Mouse (Mus musculus) heart, embryonic 14.5 days (tissue): ENCODE data around the gene Blm. TPM values are rescaled to one million over a fixed set of nuclear protein-coding genes. Genes with fewer than 3 reads are reported as not detected.
A peak's percentile ranks its signal among the peaks of the same experiment; 100 is the strongest.

Source experiments
- ATAC-seq: fragments of 200-750 bp; cut with Nextera tagmentation; 2 replicates; pipeline ENCODE4 v1.8.0; 2017; ENCODE audit warnings: low read depth, moderate TSS enrichment; ENCODE audit not compliant: insufficient number of reproducible peaks, insufficient read depth, low FRiP score
- H3K27ac ChIP-seq, 2 experiments: fragments of 200-500 bp in 1 of 2; fragments of 300-500 bp in 1 of 2; sonication (generic) in 1 of 2; replicated peaks in 1 of 2; 2 replicates each; pipeline ENCODE4 v1.5.1; 2012 to 2014; ENCODE audit warnings: low read depth in 2 of 2, low read length in 2 of 2, control low read depth in 1 of 2, mild to moderate bottlenecking in 1 of 2, mixed read lengths in 1 of 2; ENCODE audit not compliant: control insufficient read depth in 1 of 2, insufficient read depth in 1 of 2
- H3K27me3 ChIP-seq: fragments of 300-500 bp; sonication (generic); 2 replicates; pipeline ENCODE4 v1.6.1; 2014; ENCODE audit warnings: mild to moderate bottlenecking, low read length, control low read depth; ENCODE audit not compliant: control insufficient read depth, insufficient read depth
- H3K36me3 ChIP-seq: fragments of 300-500 bp; sonication (generic); 2 replicates; pipeline ENCODE4 v1.6.1; 2014; ENCODE audit warnings: mild to moderate bottlenecking, control low read depth, low read length, mixed read lengths; ENCODE audit not compliant: control insufficient read depth, insufficient read depth
- H3K4me1 ChIP-seq, 2 experiments: fragments of 200-500 bp in 1 of 2; fragments of 300-500 bp in 1 of 2; sonication (generic) in 1 of 2; 2 replicates each; pipeline ENCODE4 v1.6.1; 2012 to 2014; ENCODE audit warnings: low read length in 2 of 2, control low read depth in 1 of 2, mixed read lengths in 1 of 2; ENCODE audit not compliant: control insufficient read depth in 2 of 2, insufficient read depth in 2 of 2
- H3K4me2 ChIP-seq: fragments of 300-500 bp; sonication (generic); 2 replicates; pipeline ENCODE4 v1.6.1; 2014; ENCODE audit warnings: mild to moderate bottlenecking, low read length
- H3K4me3 ChIP-seq, 2 experiments: fragments of 200-500 bp in 1 of 2; fragments of 300-500 bp in 1 of 2; sonication (generic) in 1 of 2; 2 replicates each; pipeline ENCODE4 v1.5.1; 2012 to 2014; ENCODE audit warnings: low read length in 2 of 2, mild to moderate bottlenecking in 2 of 2, control low read depth in 1 of 2, low read depth in 1 of 2, moderate library complexity in 1 of 2; ENCODE audit not compliant: control insufficient read depth in 1 of 2, insufficient read depth in 1 of 2
- H3K9ac ChIP-seq: fragments of 300-500 bp; sonication (generic); 2 replicates; pipeline ENCODE4 v1.6.1; 2014; ENCODE audit warnings: mild to moderate bottlenecking, low read length
- H3K9me3 ChIP-seq: fragments of 300-500 bp; sonication (generic); 2 replicates; pipeline ENCODE4 v1.6.1; 2016; ENCODE audit warnings: low read length, control low read depth; ENCODE audit not compliant: control insufficient read depth
- WGBS: fragments of 180-500 bp; shearing (Covaris S2); extraction: QIAGEN DNeasy Blood & Tissue Kit; methylation state at CpG from one replicate; pipeline ENCODE4 v1.1.7; 2014; 5-methylcytosine and 5-hydroxymethylcytosine counted together
- polyA plus RNA-seq: library from polyadenylated mRNA; unstranded; fragments of >200 nt; fragmentation: Nextera tagmentation; extraction: Ambion mirVana; gene quantifications from 2 replicates; pipeline ENCODE4 v1.2.1, GENCODE M21; 2014

Gene Blm
- polyA plus RNA-seq, 1 experiment from 2014 or later, result 16.5 TPM

DNA sequence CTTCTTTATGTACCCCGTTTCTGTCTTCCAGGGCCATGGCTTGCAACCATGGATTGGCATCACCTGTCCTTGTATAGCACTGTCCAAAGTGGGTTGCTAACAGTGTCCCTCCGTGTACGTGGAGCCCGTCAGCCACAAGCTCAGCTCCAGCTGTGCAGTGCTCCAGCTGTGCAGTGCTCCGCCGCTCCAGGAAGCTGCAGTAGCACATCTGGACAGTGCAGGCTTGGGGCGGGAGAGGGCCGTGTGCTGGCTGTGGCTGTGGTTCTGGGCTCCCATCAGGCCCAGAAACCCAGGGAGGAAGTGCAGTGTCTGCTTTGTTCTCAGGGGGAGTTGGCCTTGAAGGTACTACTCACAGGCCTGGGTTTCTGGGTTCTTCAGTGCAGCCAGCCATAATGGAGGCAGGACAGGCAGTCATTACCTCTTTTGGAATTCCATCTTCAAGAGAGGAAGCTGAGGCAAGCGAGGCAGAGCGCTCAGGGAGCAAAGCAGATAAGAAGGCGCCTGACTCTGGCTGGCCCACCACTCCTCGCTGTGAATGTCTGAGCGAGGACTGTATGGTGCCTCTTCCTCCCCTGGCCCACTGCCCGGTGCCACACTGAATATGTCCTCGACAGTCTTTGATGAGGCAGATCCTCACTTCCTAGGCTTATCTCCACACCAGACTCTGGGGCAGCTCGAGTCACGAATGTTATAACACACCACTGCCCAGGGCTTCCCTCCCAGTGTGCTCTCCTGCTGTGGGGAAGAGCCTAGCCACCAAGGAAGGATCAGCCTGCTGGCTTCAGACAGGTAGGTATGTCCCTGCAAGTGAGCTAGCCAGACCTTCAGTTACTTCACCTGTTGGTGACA lies 90.3 kb downstream of the Blm start:
- no peaks in the 10 kb centered on the region for H3K36me3 ChIP-seq
- no peaks in the 10 kb centered on the region for H3K27me3 ChIP-seq
- no peaks in the 10 kb centered on the region for H3K9me3 ChIP-seq
- peak; percentile 66 for ATAC-seq
- H3K27ac ChIP-seq, result peak overlapping the region; percentile 85 to 91
- peaks cover 52 to 53% of the 10 kb centered on the region in 2 experiments for H3K4me1 ChIP-seq
- 22% methylated on average over 17 of the region's 17 CpGs for WGBS
- no peak overlapping the region for H3K4me3 ChIP-seq
- H3K9ac ChIP-seq, result peak overlapping the region; percentile 35; the same call in 1 of the 2 replicates
- peak overlapping the region; percentile 43 for H3K4me2 ChIP-seq

DNA sequence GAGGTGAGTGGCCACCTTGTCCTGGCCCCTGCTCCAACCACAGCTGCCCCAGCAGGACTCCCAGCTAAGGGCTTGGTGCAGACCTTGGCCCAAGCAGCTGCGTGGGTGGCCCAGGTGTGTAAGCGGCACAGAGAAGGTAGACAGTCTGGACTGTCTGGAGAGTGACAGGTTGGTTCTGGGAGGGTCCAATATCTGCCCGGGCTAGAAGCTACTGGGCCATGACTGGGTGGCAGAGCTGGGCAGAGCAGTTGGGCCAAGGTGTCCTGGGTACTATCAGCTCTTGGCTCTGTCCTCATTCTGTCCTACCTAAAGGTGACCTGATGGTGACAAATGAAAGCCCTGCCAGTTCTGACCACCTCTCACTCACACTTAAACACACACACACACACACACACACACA lies 91.8 kb downstream of the Blm start:
- WGBS, result 83% methylated on average over 3 of the region's 3 CpGs
- peak overlapping the region; percentile 30; the same call in 1 of the 2 replicates for H3K9ac ChIP-seq
- peaks cover 60 to 61% of the 10 kb centered on the region in 2 experiments for H3K4me1 ChIP-seq
- H3K36me3 ChIP-seq, result no peaks in the 10 kb centered on the region
- no peak overlapping the region for H3K4me2 ChIP-seq
- no peak overlapping the region for H3K27ac ChIP-seq
- no peaks in the 10 kb centered on the region for H3K27me3 ChIP-seq
- no peak overlapping the region for H3K4me3 ChIP-seq
- H3K9me3 ChIP-seq, result no peaks in the 10 kb centered on the region
- no peak for ATAC-seq

DNA sequence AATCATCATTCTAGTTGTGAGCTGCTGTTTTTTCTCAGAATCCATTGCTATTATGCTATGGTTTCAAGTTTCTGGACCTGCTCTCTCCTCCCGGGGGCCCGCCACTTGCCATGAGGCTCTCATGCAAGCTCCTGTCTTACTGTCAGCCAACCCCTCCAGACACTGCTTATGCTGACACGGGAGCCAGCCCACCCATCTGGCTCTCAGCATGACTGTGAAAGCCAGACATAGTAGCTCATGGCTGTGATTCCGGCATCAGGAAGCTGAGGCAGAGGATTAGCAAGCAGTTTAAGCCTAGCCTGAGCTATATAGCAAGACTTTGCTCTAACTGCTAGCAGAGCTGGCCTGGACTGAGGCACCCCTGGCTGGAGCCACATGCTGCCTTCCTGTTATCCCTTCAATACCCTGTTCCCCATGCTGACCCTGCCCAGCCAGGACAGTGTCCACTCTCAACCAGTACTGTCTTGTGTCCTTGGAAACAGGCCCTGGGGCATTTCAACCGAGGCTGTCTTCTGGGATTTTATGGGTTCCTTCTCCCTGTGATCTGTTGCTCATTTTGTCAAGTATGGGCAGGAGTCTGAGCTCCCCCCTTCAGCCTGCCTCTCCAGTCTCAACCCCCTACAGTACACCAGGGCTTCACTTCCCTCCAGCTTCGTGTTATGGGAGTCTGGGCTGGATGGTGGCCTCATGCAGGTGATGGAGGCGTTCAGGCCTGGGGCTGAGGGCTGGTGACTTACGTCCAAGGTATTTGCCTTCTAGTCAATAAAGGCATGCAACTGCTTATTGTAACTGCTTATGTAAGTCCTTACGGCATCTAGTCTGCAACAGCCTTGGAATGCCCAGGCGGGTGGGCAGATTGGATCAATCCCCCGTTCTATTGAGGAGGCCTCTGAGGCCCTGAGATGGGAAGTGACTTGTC lies 92.7 kb downstream of the Blm start:
- H3K4me3 ChIP-seq, result no peak overlapping the region
- H3K9ac ChIP-seq, result peak overlapping the region; percentile 2; the same call in 1 of the 2 replicates
- H3K27ac ChIP-seq, result no peak overlapping the region
- no peak overlapping the region for H3K4me2 ChIP-seq
- H3K9me3 ChIP-seq, result no peaks in the 10 kb centered on the region
- H3K4me1 ChIP-seq, result peaks cover 59 to 61% of the 10 kb centered on the region in 2 experiments
- no peak for ATAC-seq
- no peaks in the 10 kb centered on the region for H3K27me3 ChIP-seq
- H3K36me3 ChIP-seq, result no peaks in the 10 kb centered on the region
- 62% methylated on average over 11 of the region's 11 CpGs for WGBS

DNA sequence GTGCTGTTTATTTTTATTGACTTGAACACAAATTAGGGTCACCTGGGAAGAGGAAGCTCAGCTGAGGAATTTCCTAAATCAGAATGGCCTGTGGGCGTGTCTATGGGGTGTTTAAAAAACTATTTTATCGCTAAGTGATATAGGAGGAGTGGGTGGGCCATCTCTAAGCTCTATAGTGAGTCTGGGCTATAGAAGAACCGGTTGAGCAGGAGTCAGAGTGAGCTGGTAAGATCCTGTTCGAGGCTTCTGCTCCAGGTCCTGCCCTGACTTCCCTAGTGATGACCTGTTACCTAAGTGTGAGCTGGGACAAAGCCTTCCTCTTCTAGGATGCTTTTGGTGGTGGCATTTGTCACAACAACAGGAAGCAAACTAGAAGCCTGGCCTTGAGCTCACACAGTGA lies 94.2 kb downstream of the Blm start:
- H3K9me3 ChIP-seq, result no peaks in the 10 kb centered on the region
- H3K4me1 ChIP-seq, result peaks cover 46 to 50% of the 10 kb centered on the region in 2 experiments
- no peak for ATAC-seq
- no peak overlapping the region for H3K27ac ChIP-seq
- 79% methylated on average over 4 of the region's 4 CpGs for WGBS
- H3K4me3 ChIP-seq, result no peak overlapping the region
- no peak overlapping the region for H3K4me2 ChIP-seq
- no peak overlapping the region for H3K9ac ChIP-seq
- H3K36me3 ChIP-seq, result no peaks in the 10 kb centered on the region
- H3K27me3 ChIP-seq, result no peaks in the 10 kb centered on the region

DNA sequence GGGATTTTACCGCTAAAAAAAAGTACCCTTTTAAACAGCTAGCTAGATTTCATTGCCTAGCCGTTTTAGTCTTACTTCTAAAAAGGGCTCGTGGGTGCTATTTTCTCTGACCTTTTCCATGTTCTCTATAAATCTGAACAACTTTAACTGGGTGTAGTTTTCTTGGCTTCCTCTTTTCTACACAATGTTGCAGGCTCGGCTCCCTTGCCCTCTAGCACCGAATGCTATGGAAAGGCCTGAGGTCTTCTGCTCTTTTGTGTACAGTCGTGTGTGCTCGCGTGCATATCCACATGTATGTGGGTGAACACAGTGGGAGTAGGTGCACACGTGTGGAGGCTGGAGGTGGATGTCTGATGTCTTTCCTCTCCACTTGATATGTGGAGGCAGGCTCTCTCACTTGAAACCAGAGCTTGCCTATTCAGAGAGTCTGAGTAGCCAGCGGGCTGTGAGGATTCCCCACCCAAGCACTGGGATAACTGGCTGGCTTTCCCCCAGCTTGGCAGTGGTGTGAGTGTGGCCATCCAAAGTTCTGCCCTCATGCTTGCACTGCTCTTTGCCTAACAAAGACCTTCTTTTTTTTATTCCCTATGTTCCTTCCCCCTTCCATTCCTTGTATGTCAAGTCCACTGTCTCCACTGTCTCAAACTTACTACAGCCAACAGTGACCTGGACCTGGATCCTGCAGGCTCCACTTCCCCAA lies 95.0 kb downstream of the Blm start:
- H3K27me3 ChIP-seq, result no peaks in the 10 kb centered on the region
- no peak overlapping the region for H3K27ac ChIP-seq
- WGBS, result 83% methylated on average over 10 of the region's 10 CpGs
- H3K9ac ChIP-seq, result no peak overlapping the region; the same call in 1 of the 2 replicates
- no peaks in the 10 kb centered on the region for H3K36me3 ChIP-seq
- no peak overlapping the region for H3K4me2 ChIP-seq
- peaks cover 45 to 48% of the 10 kb centered on the region in 2 experiments for H3K4me1 ChIP-seq
- ATAC-seq, result no peak
- no peaks in the 10 kb centered on the region for H3K9me3 ChIP-seq
- no peak overlapping the region for H3K4me3 ChIP-seq

DNA sequence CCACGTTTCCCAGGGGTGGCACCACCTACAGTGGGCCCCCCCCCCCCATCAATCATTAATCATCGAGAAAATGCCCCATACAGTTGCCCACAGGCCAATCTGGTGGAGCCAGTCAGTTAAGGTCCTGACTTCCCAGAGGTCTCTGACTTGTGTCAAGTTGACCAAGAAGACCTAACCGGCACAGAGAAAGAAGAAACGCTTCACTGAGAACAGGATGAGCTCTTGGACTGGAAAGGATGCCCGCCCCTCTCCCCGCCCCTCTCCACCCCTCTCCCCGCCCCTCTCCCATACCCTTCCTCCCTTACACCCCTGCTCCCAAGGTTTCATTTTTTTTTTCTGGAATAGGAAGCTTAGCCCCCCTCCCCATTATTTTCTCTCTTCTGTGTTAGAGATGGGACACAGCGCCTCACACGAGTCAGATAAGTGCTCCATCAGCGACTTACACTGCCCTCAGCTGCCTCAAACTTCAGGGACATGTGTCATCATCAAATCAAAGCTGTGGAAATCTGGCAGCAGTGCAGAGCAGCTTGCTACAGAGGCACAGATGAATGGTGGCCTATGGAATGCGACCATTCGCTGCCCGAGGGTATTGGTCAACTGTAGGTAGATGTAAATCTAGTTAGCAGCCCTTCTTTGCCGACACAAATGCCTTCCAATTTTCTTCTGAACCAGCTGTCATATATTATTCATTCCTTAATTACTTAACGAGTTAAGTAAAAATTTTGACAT lies 95.7 kb downstream of the Blm start:
- peak overlapping the region; percentile 41 for H3K4me2 ChIP-seq
- peak overlapping the region in 1 of 2 experiments; percentile 3; a peak in 1 of 4 replicates for H3K4me3 ChIP-seq
- ATAC-seq, result no peak

More for the DNA sequence above, 95.7 kb downstream of the Blm start:
- H3K9ac ChIP-seq, result peak overlapping the region; percentile 21; the same call in 1 of the 2 replicates
- peak overlapping the region in 1 of 2 experiments; percentile 24; a peak in 1 of 4 replicates for H3K27ac ChIP-seq
- no peaks in the 10 kb centered on the region for H3K27me3 ChIP-seq
- WGBS, result 18% methylated on average over 15 of the region's 15 CpGs
- no peaks in the 10 kb centered on the region for H3K9me3 ChIP-seq
- no peaks in the 10 kb centered on the region for H3K36me3 ChIP-seq
- H3K4me1 ChIP-seq, result peaks cover 38 to 40% of the 10 kb centered on the region in 2 experiments
